Mouse (Mus musculus) Patski (cell line): ENCODE results near the gene Fry. TPM values are rescaled to one million over a fixed set of nuclear protein-coding genes. Genes with fewer than 3 reads are reported as not detected.

ENCODE experiments used
- ATAC-seq: fragments of 100-300 bp; one replicate; pipeline ENCODE4 v1.8.0; 2021
- CTCF ChIA-PET: fragments of 350-600 bp; sonication (Branson Sonifier 250); formaldehyde crosslinking; loops from one replicate; lab custom pipeline; 2022; ENCODE audit warnings: inconsistent platforms; lab: Charles Lee
- POLR2A ChIA-PET: fragments of 350-600 bp; sonication (Branson Sonifier 250); formaldehyde crosslinking; loops from one replicate; lab custom pipeline; 2022; ENCODE audit warnings: antibody characterized with exemption, inconsistent platforms; lab: Charles Lee
- DNase-seq: peaks from one replicate; pipeline ENCODE4 v3.0.0-alpha.2; 2011; ENCODE audit warnings: low read depth, low spot score
- H3K27me3 ChIP-seq: fragments of 371-371 bp; one replicate; pipeline ENCODE4 v1.5.1; 2021
- CTCF ChIP-seq: fragments of 100-300 bp; IDR thresholded peaks from one replicate; pipeline ENCODE4 v1.5.1; 2021
- in situ Hi-C: fragments of 300-500 bp; cut with MboI; formaldehyde crosslinking; loops from 3 replicates; pipeline ENCODE4 v1.11.1; 2018; ENCODE audit warnings: low pct_unique_long_range_greater_than_20kb, mixed read lengths
- polyA plus RNA-seq: library from polyadenylated mRNA; unstranded; gene quantifications from one replicate; pipeline ENCODE4 v1.2.3, GENCODE M21; 2021

Fry gene
- polyA plus RNA-seq, 1 experiment from 2014 or later = 0.05 TPM

GRCm38 (mm10) chr5:150510451-150511225 lies 392.2 kb downstream of the Fry start:
- peaks cover 5% of the 10 kb centered on the region for H3K27me3 ChIP-seq
- no peak for TF ChIP-seq CTCF
- in situ Hi-C loops = no loop called here
- ChIA-PET CTCF (interaction anchor here (1.4 kb wide), 1 partner anchor 25 kb away, joined by 4 read pairs; no protein-coding TSS in a partner anchor), POLR2A (no interaction called here)
- ATAC-seq (no peak), DNase-seq (no peak)

DNA sequence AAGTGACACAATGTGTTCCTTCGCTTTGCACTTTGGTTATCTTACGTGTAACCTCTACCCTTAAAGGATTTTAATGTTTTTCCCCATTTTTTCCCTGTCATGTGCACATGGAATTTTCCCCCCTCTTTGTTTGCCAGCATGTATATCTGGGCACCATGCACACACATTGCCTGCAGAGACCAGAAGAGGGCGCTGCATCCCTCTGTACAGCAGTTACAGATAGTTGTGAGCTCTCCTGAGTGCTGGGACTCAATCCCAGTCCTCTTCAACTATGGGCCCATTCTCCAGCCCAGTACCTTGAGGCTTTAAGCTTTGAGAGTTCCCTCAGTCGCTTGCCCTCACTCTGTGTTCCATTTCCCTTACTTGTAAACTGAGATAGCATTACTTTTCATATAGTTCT lies 394.8 kb downstream of the Fry start:
- no peaks in the 10 kb centered on the region for H3K27me3 ChIP-seq
- CTCF ChIA-PET = interaction anchor here (0.6 kb wide), 1 partner anchor 571 kb away, joined by 3 read pairs; no protein-coding TSS in a partner anchor
- peak; percentile 32 for TF ChIP-seq CTCF
- ATAC-seq (no peak), DNase-seq (no peak)
- in situ Hi-C loops = no loop called here
- POLR2A ChIA-PET = no interaction called here

DNA sequence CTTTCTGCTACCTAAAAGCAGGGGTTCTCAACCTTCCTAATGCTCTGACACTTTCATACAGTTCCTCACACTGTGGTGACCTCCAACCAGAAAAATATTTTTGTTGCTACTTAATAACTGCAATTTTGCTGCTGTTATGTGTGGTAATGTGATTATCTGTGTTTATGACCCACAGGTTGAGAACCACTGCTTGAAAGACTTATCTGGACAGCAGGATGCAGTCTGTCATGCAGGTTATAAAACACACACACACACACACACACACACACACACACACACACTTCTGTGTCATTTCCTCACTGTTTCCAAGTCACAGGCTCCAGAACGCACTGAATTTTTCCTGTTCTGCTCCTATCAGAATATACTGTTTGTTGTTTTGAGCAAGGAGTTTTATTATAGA lies 395.6 kb downstream of the Fry start:
- ATAC-seq = no peak
- ChIA-PET CTCF (interaction anchor here (0.9 kb wide), 1 partner anchor 11 kb away, joined by 3 read pairs; no protein-coding TSS in a partner anchor), POLR2A (no interaction called here)
- TF ChIP-seq CTCF = no peak
- no peaks in the 10 kb centered on the region for H3K27me3 ChIP-seq
- DNase-seq = no peak
- in situ Hi-C loops = no loop called here

DNA sequence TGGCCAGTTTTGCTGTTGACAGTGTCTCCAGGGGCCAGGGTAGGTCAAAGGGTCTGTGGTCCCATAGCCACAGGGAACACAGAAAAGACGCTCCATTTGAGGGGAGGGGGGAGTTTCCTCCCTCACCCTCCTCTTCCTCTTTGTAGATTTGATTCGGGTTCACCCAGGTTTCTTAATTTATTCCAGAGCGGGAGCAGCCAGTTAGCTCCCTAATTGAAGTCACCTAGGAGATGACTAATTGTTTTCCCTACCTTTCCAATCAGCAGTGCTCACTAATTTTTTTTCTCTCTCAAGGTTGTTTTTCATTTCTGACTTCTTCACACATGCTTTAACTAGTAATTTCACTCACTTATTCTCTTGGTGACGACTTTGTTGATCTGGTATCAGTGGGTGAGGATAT lies 399.6 kb downstream of the Fry start, which contains the start of gene Zar1l:
Zar1l (minus strand) TSS at position 101 of the 400 bp plus-strand sequence.
- H3K27me3 ChIP-seq = no peaks in the 10 kb centered on the region
- POLR2A ChIA-PET = no interaction called here
- no peak for TF ChIP-seq CTCF
- ATAC-seq = no peak
- CTCF ChIA-PET = no interaction called here
- DNase-seq = no peak
- in situ Hi-C loops = no loop called here

GRCm38 (mm10) chr5:150519551-150519950 lies 401.1 kb downstream of the Fry start:
- DNase-seq = no peak
- CTCF ChIA-PET = interaction anchor here (0.7 to 3.2 kb wide), 4 partner anchors 12 to 150 kb away, joined by 3 to 13 read pairs (median 4); partner anchors contain the start of gene N4bp2l2

DNA sequence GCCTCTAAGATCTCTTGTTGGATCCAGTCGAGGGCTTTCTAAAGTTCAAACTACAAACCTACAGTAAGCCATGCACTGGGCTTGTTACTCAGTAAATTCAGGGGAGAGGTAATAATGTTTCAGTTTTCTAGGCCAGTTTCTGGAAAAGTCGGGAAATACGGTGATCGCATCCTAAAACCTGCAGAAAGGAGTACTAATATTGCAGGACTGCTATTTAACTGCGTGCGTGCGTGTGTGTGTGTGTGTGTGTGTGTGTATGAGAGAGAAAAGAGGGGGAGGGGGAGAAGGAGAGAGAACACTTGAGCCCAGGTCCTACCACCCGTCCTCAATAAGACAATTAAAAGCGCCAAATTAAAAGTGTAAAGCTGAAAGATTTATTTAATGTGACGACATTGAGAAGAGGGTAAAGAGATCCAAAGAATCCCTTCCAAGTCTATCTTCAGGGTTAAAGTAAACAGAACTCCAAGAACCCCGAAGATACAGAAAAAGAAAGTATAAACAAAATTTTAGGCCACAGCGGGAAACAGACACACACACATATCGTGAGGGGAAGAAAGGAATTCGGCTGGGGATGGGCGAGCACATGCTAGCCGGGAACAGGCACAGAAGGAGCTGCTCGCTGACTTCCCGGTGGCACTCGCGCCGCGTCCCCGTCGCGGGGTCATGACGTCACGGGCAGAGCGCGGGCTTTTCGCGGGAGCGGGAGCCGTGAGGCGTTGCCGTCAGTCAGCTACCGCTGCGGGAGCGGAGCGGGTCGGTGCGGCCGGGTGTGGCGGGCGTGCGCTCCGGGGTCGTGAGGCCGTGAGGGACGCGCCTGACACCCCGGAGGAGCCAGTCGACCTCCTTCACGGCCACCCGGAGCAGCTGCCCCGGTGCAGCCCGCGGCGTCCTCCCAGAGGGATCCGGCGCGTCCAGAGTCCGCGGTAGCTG lies 403.8 kb downstream of the Fry start, which contains the start of gene Brca2:
Brca2 (plus strand) TSS at position 694 of the 930 bp plus-strand sequence.
- ATAC-seq (peak; percentile 89), DNase-seq (no peak)
- TF ChIP-seq CTCF = no peak
- ChIA-PET CTCF (interaction anchor here (2.0 to 3.2 kb wide), 2 partner anchors 12 to 143 kb away, joined by 8 to 13 read pairs; partner anchors contain the start of gene N4bp2l2), POLR2A (interaction anchor here (0.6 to 1.4 kb wide), 3 partner anchors 144 to 243 kb away, joined by 3 to 4 read pairs (median 3); partner anchors contain the start of gene N4bp2l2)
- no peaks in the 10 kb centered on the region for H3K27me3 ChIP-seq
- in situ Hi-C loops = no loop called here

More at GRCm38 (mm10) chr5:150519551-150519950, 401.1 kb downstream of the Fry start:
- ATAC-seq = no peak
- POLR2A ChIA-PET = interaction anchor here (1.1 kb wide), 1 partner anchor 213 kb away, joined by 3 read pairs; no protein-coding TSS in a partner anchor
- TF ChIP-seq CTCF = peak; percentile 53
- H3K27me3 ChIP-seq = no peaks in the 10 kb centered on the region
- in situ Hi-C loops = no loop called here

GRCm38 (mm10) chr5:150522867-150523234 lies 404.4 kb downstream of the Fry start:
- CTCF ChIA-PET = interaction anchor here (2.0 kb wide), 1 partner anchor 11 kb away, joined by 8 read pairs; no protein-coding TSS in a partner anchor
- POLR2A ChIA-PET = interaction anchor here (1.4 kb wide), 1 partner anchor 144 kb away, joined by 4 read pairs; the partner anchor contains the start of gene N4bp2l2
- in situ Hi-C loops = no loop called here
- ATAC-seq = no peak
- H3K27me3 ChIP-seq = no peaks in the 10 kb centered on the region
- no peak for DNase-seq
- TF ChIP-seq CTCF = no peak

GRCm38 (mm10) chr5:150525239-150525638 lies 406.8 kb downstream of the Fry start:
- TF ChIP-seq CTCF = peak; percentile 40

GRCm38 (mm10) chr5:150541302-150541701 lies 422.9 kb downstream of the Fry start:
- TF ChIP-seq CTCF = no peak
- in situ Hi-C loops = no loop called here
- ChIA-PET CTCF (interaction anchor here (1.2 kb wide), 1 partner anchor 17 kb away, joined by 3 read pairs; no protein-coding TSS in a partner anchor), POLR2A (no interaction called here)
- ATAC-seq (no peak), DNase-seq (no peak)
- H3K27me3 ChIP-seq = no peaks in the 10 kb centered on the region

More at GRCm38 (mm10) chr5:150525239-150525638, 406.8 kb downstream of the Fry start:
- ATAC-seq = no peak
- DNase-seq = no peak
- no peaks in the 10 kb centered on the region for H3K27me3 ChIP-seq
- in situ Hi-C loops = no loop called here
- CTCF ChIA-PET = interaction anchor here (1.2 to 1.3 kb wide), 3 partner anchors 13 to 19 kb away, joined by 3 read pairs; no protein-coding TSS in a partner anchor
- POLR2A ChIA-PET = no interaction called here

DNA sequence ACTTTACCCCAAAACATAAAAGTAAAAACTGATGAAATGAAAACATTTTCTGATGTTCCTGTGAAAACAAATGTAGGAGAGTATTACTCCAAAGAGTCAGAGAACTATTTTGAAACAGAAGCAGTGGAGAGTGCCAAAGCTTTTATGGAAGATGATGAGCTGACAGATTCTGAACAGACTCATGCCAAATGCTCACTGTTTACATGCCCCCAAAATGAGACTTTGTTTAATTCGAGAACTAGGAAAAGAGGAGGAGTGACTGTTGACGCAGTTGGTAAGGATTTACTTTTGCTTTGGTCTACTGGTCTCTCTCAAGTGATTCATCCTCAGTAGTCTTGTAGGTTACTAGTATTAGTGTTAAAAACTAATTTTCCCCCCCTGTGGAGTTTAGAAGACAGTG lies 424.7 kb downstream of the Fry start:
- ATAC-seq = peak; percentile 80
- peak; percentile 37 for DNase-seq
- in situ Hi-C loops = no loop called here
- H3K27me3 ChIP-seq = no peaks in the 10 kb centered on the region
- TF ChIP-seq CTCF = no peak
- POLR2A ChIA-PET = no interaction called here
- CTCF ChIA-PET = interaction anchor here (1.2 kb wide), 1 partner anchor 11 kb away, joined by 4 read pairs; no protein-coding TSS in a partner anchor

Other genes starting within 250 kb of the Fry start
- gene Rxfp2, start 100.0 kb upstream of the Fry start, polyA plus RNA-seq = not detected